Mouse (Mus musculus) spleen, embryonic (tissue): ENCODE data around the gene Nova2.

Experiments used
- CTCF ChIA-PET: fragments of 350-600 bp; sonication (Branson Sonifier 250); formaldehyde crosslinking; loops from one replicate; lab custom pipeline; 2022; lab: Charles Lee

Nova2 gene

GRCm38 (mm10) chr7:18986503-18986902 is 60.8 kb downstream of the Nova2 start:
- CTCF ChIA-PET: no interaction called here

DNA sequence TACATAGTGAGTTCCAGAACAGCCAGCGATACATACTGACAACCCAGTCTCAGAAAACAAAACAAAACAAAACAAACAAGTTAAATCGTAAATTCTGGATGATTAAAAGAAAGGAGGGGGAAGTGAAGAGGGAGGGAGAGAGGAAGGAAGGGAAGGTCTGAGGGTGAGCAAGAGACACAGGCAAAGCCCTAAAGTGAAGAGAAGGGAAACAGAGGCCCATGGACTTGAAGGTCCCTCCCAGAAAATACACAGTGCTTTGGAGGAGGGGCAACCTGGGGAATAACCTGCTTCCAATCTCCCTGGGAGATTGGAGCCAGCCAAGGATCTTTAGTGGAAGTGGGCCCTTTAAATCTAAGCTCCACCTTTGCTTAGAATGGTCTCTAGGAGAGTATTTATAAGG is 61.4 kb downstream of the Nova2 start, which contains the start of gene Nanos2:
Gene Nanos2, plus strand, starts transcription at position 301 of the 400 bp plus-strand sequence.
- CTCF ChIA-PET: interaction anchor here (0.5 kb wide), 1 partner anchor 904 kb away, joined by 3 read pairs; no protein-coding TSS in a partner anchor

- CTCF ChIA-PET: interaction anchor here (0.5 kb wide), 1 partner anchor 903 kb away, joined by 3 read pairs; no protein-coding TSS in a partner anchor
Observed at GRCm38 (mm10) chr7:18987747-18988146, 62.1 kb downstream of the Nova2 start.

GRCm38 (mm10) chr7:18988780-18989179 is 63.1 kb downstream of the Nova2 start:
- CTCF ChIA-PET: no interaction called here

DNA sequence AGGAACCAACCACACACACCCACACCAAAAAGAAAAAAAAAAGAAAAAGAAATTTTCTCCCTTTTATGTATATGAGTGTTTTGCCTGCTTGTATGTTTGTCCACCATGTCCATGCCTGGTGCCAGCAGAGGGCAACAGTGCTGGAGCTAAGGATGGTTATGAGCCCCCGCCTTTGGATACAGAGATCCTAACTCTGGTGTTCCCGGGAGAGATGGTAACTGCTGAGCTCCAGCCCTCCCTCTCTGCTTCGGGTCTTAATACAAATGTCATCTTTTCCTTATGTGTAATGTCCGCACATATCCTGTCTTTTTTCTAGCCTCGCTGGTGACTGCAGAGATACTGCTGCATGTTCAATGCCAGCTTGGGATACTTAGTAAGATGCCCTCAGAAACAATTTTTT is 64.3 kb downstream of the Nova2 start:
- CTCF ChIA-PET: no interaction called here

- CTCF ChIA-PET: no interaction called here
Observed at GRCm38 (mm10) chr7:18990601-18991295, 65.1 kb downstream of the Nova2 start, which contains the start of gene Mypop. Mypop (plus strand) TSS chr7:18991245.

- CTCF ChIA-PET: no interaction called here
Observed at GRCm38 (mm10) chr7:18991660-18992293, 66.1 kb downstream of the Nova2 start.

DNA sequence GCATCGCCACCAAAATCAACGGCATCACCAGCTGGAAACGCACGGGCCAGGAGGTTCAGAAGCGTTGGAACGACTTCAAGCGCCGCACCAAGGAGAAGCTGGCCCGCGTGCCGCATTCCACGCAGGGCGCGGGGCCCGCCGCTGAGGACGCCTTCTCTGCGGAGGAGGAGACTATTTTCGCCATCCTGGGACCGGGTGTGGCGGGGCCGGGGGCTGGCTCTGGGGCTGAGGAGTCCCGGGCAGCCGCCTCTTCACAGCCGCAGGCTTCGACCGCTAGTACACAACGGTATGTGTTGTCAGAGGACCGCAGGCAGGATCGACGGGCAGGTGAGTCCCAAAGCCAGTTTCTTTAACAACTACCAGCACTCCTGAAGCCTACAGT is 66.6 kb downstream of the Nova2 start:
- CTCF ChIA-PET: no interaction called here

DNA sequence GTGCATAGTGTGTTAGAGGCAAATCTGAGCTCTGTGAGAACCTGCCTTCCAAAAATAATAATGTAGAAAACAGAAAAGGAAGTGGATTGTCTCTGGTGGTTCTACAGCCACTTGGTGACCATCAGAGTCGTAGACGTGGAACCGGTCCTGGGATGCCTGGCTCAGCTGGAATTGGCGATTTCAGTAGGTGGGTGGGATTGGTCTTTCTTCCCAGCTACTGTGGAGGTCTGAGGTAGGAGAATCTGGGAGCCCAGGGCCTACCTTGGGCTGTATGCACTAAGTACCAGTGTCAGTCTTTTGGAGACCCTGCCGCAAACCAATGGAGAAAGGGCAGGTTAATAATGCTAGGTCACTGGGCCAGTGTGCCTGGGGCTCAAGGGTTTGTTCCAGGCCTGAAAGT is 67.3 kb downstream of the Nova2 start:
- CTCF ChIA-PET: interaction anchor here (0.6 kb wide), 1 partner anchor 23 kb away, joined by 9 read pairs; no protein-coding TSS in a partner anchor

- CTCF ChIA-PET: no interaction called here
Observed at GRCm38 (mm10) chr7:18998835-18999234, 73.1 kb downstream of the Nova2 start.

DNA sequence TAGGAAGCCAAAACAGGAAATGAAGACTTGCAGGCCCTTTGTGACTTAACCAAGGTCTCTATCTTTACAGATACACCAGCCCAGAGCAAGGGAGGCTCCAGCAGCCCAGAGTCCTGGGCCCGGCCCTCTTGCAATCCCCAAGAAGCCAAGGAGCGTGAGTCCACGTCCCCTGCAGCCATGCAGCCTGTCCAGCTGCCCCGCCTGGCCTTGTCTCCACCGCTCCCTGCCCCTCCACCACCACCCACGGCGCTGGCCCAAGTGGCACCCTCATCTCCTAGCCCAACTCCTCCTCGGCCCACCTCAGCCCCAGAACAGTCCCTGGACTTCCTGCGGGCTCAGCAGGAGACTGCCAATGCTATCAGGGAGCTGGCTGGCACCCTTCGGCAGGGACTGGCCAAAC is 74.7 kb downstream of the Nova2 start:
- CTCF ChIA-PET: interaction anchor here (0.6 kb wide), 2 partner anchors 22 to 46 kb away, joined by 3 to 4 read pairs; no protein-coding TSS in a partner anchor

DNA sequence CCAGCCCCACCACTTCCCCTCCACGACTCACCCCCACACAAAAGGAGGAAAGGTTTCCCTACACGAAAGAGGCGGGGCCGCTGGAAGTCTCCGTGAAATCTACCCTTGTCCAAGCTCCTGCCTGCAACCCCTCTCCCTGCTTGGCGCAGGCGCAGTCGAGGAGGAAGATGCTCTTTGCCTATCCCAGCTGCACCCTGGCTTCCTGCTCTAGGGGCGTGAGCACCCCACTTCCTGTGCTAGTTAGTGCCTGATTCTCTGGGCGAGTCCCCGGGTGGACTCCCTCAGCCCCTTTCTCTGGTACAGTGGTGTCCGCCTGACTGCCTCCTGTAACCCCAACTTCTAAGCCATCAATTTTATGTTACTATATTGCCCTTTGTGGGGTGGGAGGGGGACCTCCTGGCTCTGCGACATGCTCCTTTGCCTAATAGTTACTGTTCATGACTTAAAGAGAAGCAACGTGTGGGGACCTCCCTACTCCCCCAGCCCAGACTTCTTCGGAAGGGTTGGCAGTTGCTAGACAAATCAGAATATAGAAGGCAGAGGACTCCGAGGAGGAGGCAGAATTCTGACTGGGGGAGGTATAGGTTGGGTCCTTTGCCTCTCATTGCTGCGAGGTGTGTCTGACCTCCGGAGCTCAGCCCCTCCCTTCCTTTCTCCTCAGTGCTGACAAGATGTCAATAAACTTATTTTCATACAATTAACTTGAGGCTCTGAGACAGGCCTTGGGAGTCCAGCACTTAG is 75.5 kb downstream of the Nova2 start:
- CTCF ChIA-PET: interaction anchor here (0.6 kb wide), 1 partner anchor 21 kb away, joined by 4 read pairs; no protein-coding TSS in a partner anchor

GRCm38 (mm10) chr7:19001807-19002085 is 76.1 kb downstream of the Nova2 start:
- CTCF ChIA-PET: interaction anchor here (0.7 kb wide), 1 partner anchor 927 kb away, joined by 3 read pairs; no protein-coding TSS in a partner anchor

- CTCF ChIA-PET: interaction anchor here (0.7 kb wide), 1 partner anchor 926 kb away, joined by 3 read pairs; no protein-coding TSS in a partner anchor
Observed at GRCm38 (mm10) chr7:19002115-19002514, 76.4 kb downstream of the Nova2 start.

- CTCF ChIA-PET: interaction anchor here (0.8 kb wide), 1 partner anchor 22 kb away, joined by 14 read pairs; no protein-coding TSS in a partner anchor
Observed at GRCm38 (mm10) chr7:19002848-19003498, 77.3 kb downstream of the Nova2 start.

GRCm38 (mm10) chr7:19003902-19004630 is 78.4 kb downstream of the Nova2 start, which contains the start of gene Irf2bp1:
Irf2bp1 (plus strand) TSS chr7:19004044.
- CTCF ChIA-PET: no interaction called here

DNA sequence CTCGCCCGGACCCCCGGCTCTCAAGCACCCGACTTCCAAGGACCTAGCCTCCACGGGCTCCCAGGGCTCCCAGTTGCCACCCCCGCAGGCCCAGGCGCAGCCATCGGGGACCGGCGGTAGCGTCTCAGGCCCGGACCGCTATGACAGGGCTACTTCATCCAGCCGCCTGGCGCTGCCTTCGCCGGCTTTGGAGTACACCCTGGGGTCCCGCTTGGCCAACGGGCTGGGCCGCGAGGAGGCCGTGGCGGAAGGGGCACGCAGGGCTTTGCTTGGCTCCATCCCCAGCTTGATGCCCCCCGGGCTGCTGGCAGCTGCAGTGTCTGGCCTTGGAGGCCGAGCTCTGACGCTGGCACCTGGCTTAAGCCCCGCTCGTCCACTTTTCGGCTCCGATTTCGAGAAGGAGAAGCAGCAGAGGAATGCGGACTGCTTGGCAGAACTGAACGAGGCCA is 79.0 kb downstream of the Nova2 start:
- CTCF ChIA-PET: no interaction called here

- CTCF ChIA-PET: interaction anchor here (2.2 kb wide), 1 partner anchor 18 kb away, joined by 6 read pairs; the partner anchor contains the start of gene Foxa3
Observed at GRCm38 (mm10) chr7:19005417-19006121, 79.9 kb downstream of the Nova2 start.

DNA sequence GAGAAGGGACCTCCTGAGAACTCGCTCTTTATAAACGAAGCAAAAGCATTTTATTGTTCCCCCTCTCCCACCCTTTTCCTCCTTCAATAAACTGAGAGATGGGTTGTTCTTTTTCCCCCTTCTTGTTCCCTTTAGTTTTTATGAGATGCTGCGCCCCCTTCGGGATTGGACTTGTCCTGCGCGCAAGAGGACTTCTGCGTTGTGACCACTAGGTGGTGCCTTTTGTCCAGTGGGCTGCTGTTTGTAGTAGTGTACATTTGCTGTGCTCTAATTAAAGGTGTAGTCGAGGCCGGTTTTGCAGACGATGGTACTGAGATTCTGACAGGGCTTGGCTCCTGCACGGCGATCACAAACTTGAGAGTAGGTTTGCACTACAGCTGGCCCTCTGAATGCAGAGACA is 80.8 kb downstream of the Nova2 start:
- CTCF ChIA-PET: interaction anchor here (0.7 to 2.2 kb wide), 2 partner anchors 17 to 23 kb away, joined by 4 to 6 read pairs; partner anchors contain the start of gene Foxa3
